Mouse (Mus musculus) hindbrain, embryonic 15.5 days (tissue): Measurements from ENCODE around the gene Trp53i11. TPM values are rescaled to one million over a fixed set of nuclear protein-coding genes. Genes with fewer than 3 reads are reported as not detected.

ENCODE experiments used
- ATAC-seq: fragments of 200-750 bp; cut with Nextera tagmentation; 2 replicates; pipeline ENCODE4 v1.8.0; 2017; ENCODE audit warnings: low read depth, moderate number of reproducible peaks, moderate TSS enrichment; ENCODE audit not compliant: low FRiP score
- H3K27ac ChIP-seq: fragments of 300-500 bp; sonication (generic); replicated peaks from 2 replicates; pipeline ENCODE4 v1.5.1; 2015; ENCODE audit warnings: mild to moderate bottlenecking, inconsistent platforms
- H3K27me3 ChIP-seq: fragments of 300-500 bp; sonication (generic); 2 replicates; pipeline ENCODE4 v1.6.1; 2015; ENCODE audit warnings: control low read depth, inconsistent platforms
- H3K36me3 ChIP-seq: fragments of 300-500 bp; sonication (generic); 2 replicates; pipeline ENCODE4 v1.6.1; 2015; ENCODE audit warnings: control low read depth, inconsistent platforms
- H3K4me1 ChIP-seq: fragments of 300-500 bp; sonication (generic); replicated peaks from 2 replicates; pipeline ENCODE4 v1.6.1; 2015; ENCODE audit warnings: control low read depth, inconsistent platforms
- H3K4me2 ChIP-seq: fragments of 300-500 bp; sonication (generic); 2 replicates; pipeline ENCODE4 v1.6.1; 2015; ENCODE audit warnings: moderate library complexity, mild to moderate bottlenecking, inconsistent platforms
- H3K4me3 ChIP-seq: fragments of 300-500 bp; sonication (generic); 2 replicates; pipeline ENCODE4 v1.5.1; 2015; ENCODE audit warnings: mild to moderate bottlenecking, inconsistent platforms
- H3K9ac ChIP-seq: fragments of 300-500 bp; sonication (generic); 2 replicates; pipeline ENCODE4 v1.6.1; 2015; ENCODE audit warnings: inconsistent platforms
- H3K9me3 ChIP-seq: fragments of 300-500 bp; sonication (generic); 2 replicates; pipeline ENCODE4 v1.6.1; 2016; ENCODE audit warnings: control low read depth, inconsistent platforms
- WGBS: fragments of 180-500 bp; shearing (Covaris S2); methylation state at CpG from one replicate; pipeline ENCODE4 v1.1.7; 2015; 5-methylcytosine and 5-hydroxymethylcytosine counted together
- polyA plus RNA-seq: library from polyadenylated mRNA; unstranded; fragments of >200 nt; fragmentation: Nextera tagmentation; extraction: Ambion mirVana; gene quantifications from 2 replicates; pipeline ENCODE4 v1.2.1, GENCODE M21; 2015

Trp53i11 gene
- polyA plus RNA-seq = 86.6 and 123 TPM in 2 replicates

DNA sequence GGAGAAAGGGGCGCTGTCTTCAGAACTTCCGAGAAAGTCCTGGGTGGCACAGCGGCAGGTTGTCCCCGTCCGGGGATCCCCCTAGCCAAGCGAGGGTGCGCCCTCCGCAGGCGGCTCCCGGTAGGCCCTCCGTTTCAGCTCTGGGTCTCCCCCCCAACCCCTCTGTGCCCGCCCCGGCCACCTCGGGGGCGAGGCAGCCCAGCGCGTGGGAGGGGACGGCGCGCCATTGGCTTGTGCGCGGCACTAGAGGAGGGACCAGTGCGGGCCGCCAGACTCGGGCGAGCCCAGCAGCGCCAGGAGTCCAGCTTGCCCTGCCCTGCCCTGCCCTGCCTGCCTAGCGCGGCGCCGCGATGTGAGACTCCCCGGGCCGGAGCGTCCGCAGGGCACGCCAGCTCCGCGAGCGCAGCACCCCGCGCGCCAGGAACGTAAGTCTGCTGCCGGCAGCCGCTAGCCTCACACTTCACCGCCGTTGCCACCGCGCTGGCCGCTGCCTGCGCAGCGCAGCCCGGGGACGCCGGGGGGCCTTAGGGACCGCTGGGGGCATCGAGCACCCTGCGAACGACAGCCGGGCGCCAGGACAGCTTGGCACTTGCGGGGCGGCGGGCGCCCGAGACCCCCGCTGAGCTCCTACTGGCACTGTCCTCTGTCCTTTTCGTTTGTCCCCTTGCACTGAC, at the start of gene Trp53i11:
Trp53i11 (plus strand) TSS at position 226 of the 674 bp plus-strand sequence.
- under 1% methylated on average over 57 of the region's 69 CpGs for WGBS
- Histone ChIP-seq H3K4me1 (peaks cover 51% of the 10 kb centered on the region), H3K36me3 (no peaks in the 10 kb centered on the region), H3K4me2 (peak within 1 kb of the TSS; percentile 75), H3K27ac (peak within 1 kb of the TSS; percentile 87), H3K4me3 (peak within 1 kb of the TSS; percentile 53), H3K27me3 (no peaks in the 10 kb centered on the region), H3K9me3 (no peaks in the 10 kb centered on the region), H3K9ac (peak within 1 kb of the TSS; percentile 72)
- peak; percentile 83 for ATAC-seq

DNA sequence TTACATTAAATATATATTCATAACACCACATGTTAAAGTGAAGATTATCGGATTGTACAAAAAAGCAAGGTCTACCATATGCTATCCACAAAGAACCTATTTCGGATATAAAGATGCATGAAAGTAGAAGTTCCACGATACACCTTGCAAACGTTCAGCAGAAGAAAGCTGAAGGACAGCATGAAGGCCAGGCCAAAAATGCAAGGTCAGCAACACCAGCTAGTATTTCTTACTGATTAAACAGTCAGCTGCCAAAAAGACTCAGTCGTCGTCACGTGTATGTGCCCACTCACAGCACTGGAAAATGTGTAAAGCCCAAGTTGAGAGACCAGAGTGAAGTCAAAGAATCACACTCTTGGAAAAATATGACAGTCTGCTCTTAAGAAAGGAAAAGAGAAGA, 47.9 kb upstream of the Trp53i11 start:
- H3K4me3 ChIP-seq = no peak overlapping the region
- no peaks in the 10 kb centered on the region for H3K36me3 ChIP-seq
- H3K9me3 ChIP-seq = no peaks in the 10 kb centered on the region
- no peak for ATAC-seq
- H3K9ac ChIP-seq = no peak overlapping the region
- H3K27ac ChIP-seq = no peak overlapping the region
- H3K4me2 ChIP-seq = no peak overlapping the region
- peaks cover 11% of the 10 kb centered on the region; the same call in 1 of the 2 replicates for H3K4me1 ChIP-seq
- no peaks in the 10 kb centered on the region for H3K27me3 ChIP-seq
- WGBS = 94% methylated on average over 7 of the region's 7 CpGs

- no peak overlapping the region for H3K9ac ChIP-seq
- H3K27me3 ChIP-seq = no peaks in the 10 kb centered on the region
- no peaks in the 10 kb centered on the region for H3K36me3 ChIP-seq
- no peak overlapping the region for H3K4me3 ChIP-seq
- no peak overlapping the region for H3K4me2 ChIP-seq
- no peaks in the 10 kb centered on the region for H3K9me3 ChIP-seq
- ATAC-seq = peak; percentile 65
- H3K4me1 ChIP-seq = peaks cover 11% of the 10 kb centered on the region
- H3K27ac ChIP-seq = no peak overlapping the region
- whole genome bisulfite sequencing = 59% methylated on average over 3 of the region's 3 CpGs
These were observed 46.0 kb upstream of the Trp53i11 start for GRCm38 (mm10) chr2:93141329-93141728.

DNA sequence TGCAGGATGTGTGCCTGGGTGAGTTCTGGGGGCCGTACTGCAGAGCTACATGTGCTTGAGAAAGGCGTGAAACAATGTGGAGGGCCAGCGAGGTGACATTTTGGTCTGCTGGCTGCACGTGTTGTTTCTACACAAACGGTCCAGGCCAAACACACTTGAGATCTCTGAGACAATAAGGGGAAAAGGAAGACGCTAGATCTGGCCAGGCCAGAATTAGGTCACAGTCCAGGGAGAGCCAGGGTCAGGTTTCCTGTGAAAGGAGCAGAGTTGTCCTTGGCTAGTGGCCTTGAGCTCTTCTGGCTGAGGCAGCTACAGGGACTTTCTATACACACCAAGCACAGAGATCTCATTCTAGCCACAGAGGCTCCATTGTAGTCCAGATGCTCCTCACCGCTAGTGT, 44.7 kb upstream of the Trp53i11 start:
- Histone ChIP-seq H3K27me3 (no peaks in the 10 kb centered on the region), H3K27ac (peak overlapping the region; percentile 9; the same call in 1 of the 2 replicates), H3K9me3 (no peaks in the 10 kb centered on the region), H3K36me3 (no peaks in the 10 kb centered on the region), H3K4me3 (no peak overlapping the region), H3K4me1 (peaks cover 11% of the 10 kb centered on the region), H3K4me2 (no peak overlapping the region), H3K9ac (no peak overlapping the region)
- 0 out of 2 replicates have a peak, but pooled peaks have one; percentile 47 for ATAC-seq
- WGBS = 66% methylated on average over 7 of the region's 7 CpGs

GRCm38 (mm10) chr2:93144126-93144525, 43.2 kb upstream of the Trp53i11 start:
- Histone ChIP-seq H3K4me2 (no peak overlapping the region), H3K4me3 (no peak overlapping the region), H3K36me3 (no peaks in the 10 kb centered on the region), H3K27ac (no peak overlapping the region), H3K27me3 (no peaks in the 10 kb centered on the region), H3K4me1 (peaks cover 11% of the 10 kb centered on the region), H3K9me3 (no peaks in the 10 kb centered on the region), H3K9ac (no peak overlapping the region)
- 95% methylated on average over 3 of the region's 3 CpGs for WGBS
- no peak for ATAC-seq

- Histone ChIP-seq H3K4me3 (no peak overlapping the region), H3K4me2 (no peak overlapping the region), H3K9me3 (no peaks in the 10 kb centered on the region), H3K36me3 (no peaks in the 10 kb centered on the region), H3K27me3 (no peaks in the 10 kb centered on the region), H3K4me1 (peaks cover 16% of the 10 kb centered on the region; the same call in 1 of the 2 replicates), H3K27ac (no peak overlapping the region), H3K9ac (no peak overlapping the region)
- 48% methylated on average over 2 of the region's 2 CpGs for WGBS
- no peak for ATAC-seq
These were observed 37.3 kb upstream of the Trp53i11 start for GRCm38 (mm10) chr2:93150009-93150408.

GRCm38 (mm10) chr2:93150673-93151450, 36.5 kb upstream of the Trp53i11 start:
- H3K4me1 ChIP-seq = peaks cover 16% of the 10 kb centered on the region; the same call in 1 of the 2 replicates
- H3K4me2 ChIP-seq = no peak overlapping the region
- no peaks in the 10 kb centered on the region for H3K36me3 ChIP-seq
- no peaks in the 10 kb centered on the region for H3K9me3 ChIP-seq
- no peak overlapping the region for H3K9ac ChIP-seq
- no peaks in the 10 kb centered on the region for H3K27me3 ChIP-seq
- H3K4me3 ChIP-seq = no peak overlapping the region
- WGBS = 63% methylated on average over 9 of the region's 9 CpGs
- ATAC-seq = no peak
- no peak overlapping the region for H3K27ac ChIP-seq

GRCm38 (mm10) chr2:93152191-93152601, 35.2 kb upstream of the Trp53i11 start:
- no peak for ATAC-seq
- WGBS = 73% methylated on average over 6 of the region's 6 CpGs
- no peaks in the 10 kb centered on the region for H3K27me3 ChIP-seq
- 0 out of 2 replicates have a peak overlapping the region, but pooled peaks have one; percentile 31 for H3K27ac ChIP-seq
- no peaks in the 10 kb centered on the region for H3K9me3 ChIP-seq
- H3K36me3 ChIP-seq = no peaks in the 10 kb centered on the region
- peaks cover 16% of the 10 kb centered on the region; the same call in 1 of the 2 replicates for H3K4me1 ChIP-seq
- H3K9ac ChIP-seq = no peak overlapping the region
- no peak overlapping the region for H3K4me3 ChIP-seq
- H3K4me2 ChIP-seq = no peak overlapping the region

- Histone ChIP-seq H3K27me3 (no peaks in the 10 kb centered on the region), H3K36me3 (no peaks in the 10 kb centered on the region), H3K9me3 (no peaks in the 10 kb centered on the region), H3K4me3 (no peak overlapping the region), H3K4me1 (peaks cover 16% of the 10 kb centered on the region; the same call in 1 of the 2 replicates), H3K27ac (no peak overlapping the region), H3K4me2 (no peak overlapping the region), H3K9ac (no peak overlapping the region)
- peak; percentile 51; the same call in 1 of the 2 replicates for ATAC-seq
- 56% methylated on average over 7 of the region's 7 CpGs for WGBS
These were observed 34.4 kb upstream of the Trp53i11 start for GRCm38 (mm10) chr2:93152883-93153491.

- no peak overlapping the region for H3K4me3 ChIP-seq
- H3K27ac ChIP-seq = no peak overlapping the region
- ATAC-seq = no peak
- peaks cover 16% of the 10 kb centered on the region; the same call in 1 of the 2 replicates for H3K4me1 ChIP-seq
- WGBS = 94% methylated on average over 1 of the region's 1 CpGs
- H3K9ac ChIP-seq = no peak overlapping the region
- H3K27me3 ChIP-seq = no peaks in the 10 kb centered on the region
- no peaks in the 10 kb centered on the region for H3K36me3 ChIP-seq
- H3K4me2 ChIP-seq = no peak overlapping the region
- H3K9me3 ChIP-seq = no peaks in the 10 kb centered on the region
These were observed 33.5 kb upstream of the Trp53i11 start for GRCm38 (mm10) chr2:93153833-93154232.

DNA sequence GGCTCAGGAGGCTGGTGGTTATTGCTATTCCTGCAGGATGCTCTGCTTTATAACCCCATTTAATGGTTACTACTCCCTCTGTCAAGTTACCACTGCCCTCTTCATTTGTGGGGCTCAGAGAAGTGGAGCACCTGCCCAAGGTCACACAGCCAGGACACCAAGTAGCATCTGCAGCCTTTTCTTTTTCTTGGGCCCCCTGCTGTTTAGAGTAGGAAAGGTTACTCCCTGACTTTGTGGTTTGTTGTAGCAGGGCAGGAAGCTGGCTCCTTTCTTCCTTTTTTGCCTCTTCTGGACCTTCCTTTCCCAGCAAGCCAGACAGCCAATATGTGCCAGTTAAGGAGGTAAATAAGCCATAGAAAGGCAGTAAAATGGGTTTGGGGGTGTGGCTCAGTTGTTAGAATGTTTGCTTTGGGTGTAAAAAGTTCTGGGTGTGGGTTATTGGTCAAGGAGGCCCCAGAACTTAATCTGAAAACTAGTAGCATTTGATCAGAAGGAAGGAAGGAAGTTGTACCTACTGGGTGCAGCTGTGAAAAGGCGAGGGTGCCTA, 32.8 kb upstream of the Trp53i11 start:
- H3K4me2 ChIP-seq = no peak overlapping the region
- 93% methylated on average over 1 of the region's 1 CpGs for WGBS
- no peak overlapping the region for H3K9ac ChIP-seq
- H3K27me3 ChIP-seq = no peaks in the 10 kb centered on the region
- H3K36me3 ChIP-seq = no peaks in the 10 kb centered on the region
- no peak overlapping the region for H3K27ac ChIP-seq
- peaks cover 16% of the 10 kb centered on the region; the same call in 1 of the 2 replicates for H3K4me1 ChIP-seq
- no peaks in the 10 kb centered on the region for H3K9me3 ChIP-seq
- no peak for ATAC-seq
- no peak overlapping the region for H3K4me3 ChIP-seq
